Mouse (Mus musculus): ENCODE results near the gene Tmem238.

- no peak for TF ChIP-seq GATA1 (IDR thresholded peaks at IDR 0.05; ENCODE audit: low read length)
- TF ChIP-seq TAL1 (IDR thresholded peaks at IDR 0.05; ENCODE audit: low read length), result no peak
Measured at GRCm38 (mm10) chr7:4816559-4816958, 27.1 kb upstream of the Tmem238 start.
